Mouse (Mus musculus): ENCODE results near the gene Dctn1.

Gene Dctn1

DNA sequence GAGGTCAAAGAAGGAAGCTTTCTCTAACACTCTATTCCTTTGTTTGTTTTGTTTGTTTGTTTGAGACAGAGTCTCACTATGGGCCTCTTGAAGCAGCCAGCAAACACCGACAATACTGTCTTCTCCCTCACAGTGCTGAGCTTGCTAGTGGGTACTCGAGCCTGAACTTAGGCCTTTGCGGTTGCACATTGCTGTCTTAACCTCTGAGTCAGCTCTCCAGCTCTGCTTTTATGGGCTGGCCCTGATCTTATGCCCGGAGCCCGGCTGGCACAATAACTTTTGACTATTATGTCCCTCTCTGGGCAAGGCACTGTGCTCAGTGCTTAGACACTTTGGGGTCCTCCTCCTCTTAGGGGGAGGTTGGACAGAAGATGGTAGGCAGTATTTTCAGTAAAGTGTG is 4.2 kb downstream of the Dctn1 start:
- no peak for DNase-seq (ENCODE audit: low spot score)

DNA sequence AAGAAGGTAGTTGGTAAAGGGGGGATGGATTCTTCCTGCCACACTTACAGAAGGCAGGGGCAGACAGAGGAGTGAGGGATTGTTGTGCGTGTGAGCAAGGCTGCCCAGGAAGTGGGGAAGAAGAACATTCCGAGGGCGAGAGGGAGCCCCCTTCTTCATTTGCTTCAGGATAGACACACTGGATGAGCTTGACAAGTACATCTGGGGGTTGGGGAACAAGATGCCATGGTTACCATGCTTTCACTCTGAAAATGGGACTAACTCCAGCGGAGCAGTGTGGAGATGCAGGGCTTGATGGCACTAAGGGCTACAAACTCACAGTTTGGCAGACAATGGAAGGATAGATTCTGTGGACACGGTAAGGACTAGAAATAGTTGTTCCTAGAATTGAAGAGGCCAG is 5.3 kb downstream of the Dctn1 start:
- no peak for DNase-seq (ENCODE audit: low spot score)

DNA sequence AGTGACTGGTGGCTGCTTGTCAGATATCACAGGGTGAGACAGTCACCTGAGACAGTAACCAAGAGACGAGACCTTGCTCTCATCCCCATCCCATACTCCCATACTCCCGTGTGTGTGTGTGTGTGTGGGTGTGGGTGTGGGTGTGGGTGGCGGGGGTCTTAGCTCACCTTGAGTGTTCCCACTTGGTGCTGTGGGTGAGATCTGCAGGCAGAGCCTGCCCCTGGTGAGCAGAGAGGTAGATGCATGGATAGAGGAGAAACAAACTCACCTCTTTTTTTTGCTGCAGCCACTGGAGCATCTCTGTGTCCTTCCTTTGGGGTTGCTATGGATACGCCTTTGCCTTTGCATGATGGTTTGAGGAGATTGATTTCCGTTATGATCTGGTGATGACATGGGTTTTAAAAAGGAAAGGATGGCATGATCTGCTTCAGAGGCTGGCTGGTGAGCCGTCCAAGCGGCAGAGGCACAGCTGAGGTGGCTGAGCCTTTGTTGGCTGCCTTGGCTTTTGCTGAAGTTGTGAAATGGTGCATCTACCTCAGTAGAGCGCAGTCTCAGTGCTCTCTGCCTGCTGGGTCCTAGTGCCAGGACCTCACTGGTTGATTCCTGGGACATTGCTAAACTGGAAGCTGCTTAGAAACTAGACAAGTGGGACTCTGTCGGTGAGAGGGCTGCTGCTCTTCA is 6.7 kb downstream of the Dctn1 start:
- no peak for DNase-seq (ENCODE audit: low spot score)

DNA sequence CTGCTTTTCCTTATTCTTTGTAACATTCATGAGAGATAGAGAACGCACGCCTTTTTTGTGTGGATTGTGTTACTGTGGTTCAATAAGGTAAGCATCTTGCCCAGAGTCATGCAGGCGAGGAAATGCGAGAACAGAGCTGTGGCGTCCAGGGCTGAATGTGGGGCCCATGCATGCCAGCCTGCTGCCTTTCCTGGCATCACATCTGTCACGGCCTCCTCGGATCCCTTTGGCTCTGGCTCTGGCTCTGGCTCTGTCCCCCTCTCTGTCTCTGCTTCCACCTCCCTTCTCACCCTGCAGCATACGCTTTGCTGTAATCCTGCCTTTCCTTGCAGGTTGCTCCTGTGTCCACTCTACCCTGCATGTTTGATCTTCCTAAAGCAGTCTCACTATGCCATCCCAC is 10.3 kb downstream of the Dctn1 start:
- no peak for DNase-seq (ENCODE audit: low spot score)

DNA sequence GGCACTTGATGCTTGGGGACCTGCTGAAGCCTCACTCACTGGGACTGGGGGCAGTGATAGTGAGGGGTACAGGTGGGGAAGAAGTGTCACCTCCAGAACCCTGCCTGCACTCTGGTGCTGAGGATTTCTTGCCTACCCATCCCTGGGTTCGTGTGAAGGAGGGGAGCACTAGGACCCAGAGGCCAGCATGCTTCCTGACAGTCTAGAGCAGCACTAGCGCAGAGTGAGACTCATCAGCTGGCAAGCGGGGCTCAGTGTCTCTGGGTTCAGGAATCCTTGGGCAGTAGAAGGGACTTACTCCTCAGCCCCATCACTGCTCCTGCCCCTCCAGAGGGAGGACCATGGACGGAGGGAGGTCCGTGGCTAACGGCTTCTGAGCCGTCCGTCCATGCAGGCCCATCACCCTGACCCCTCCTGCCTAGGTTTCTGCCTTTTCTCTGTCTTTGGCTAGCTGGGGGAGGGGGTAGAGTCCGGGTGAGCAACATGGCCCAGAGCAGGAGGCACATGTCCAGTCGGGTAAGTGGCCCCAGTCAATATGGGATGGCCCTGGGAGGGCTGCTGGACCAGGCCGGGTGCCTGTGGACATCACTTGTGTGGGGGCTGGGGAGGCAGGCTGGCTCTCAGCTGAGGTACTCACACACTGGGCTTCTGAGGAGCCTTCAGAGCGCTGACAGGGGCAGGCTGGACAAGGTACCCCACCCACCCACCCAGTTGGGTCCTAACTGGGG is 13.8 kb downstream of the Dctn1 start:
- no peak for DNase-seq (ENCODE audit: low spot score)

DNA sequence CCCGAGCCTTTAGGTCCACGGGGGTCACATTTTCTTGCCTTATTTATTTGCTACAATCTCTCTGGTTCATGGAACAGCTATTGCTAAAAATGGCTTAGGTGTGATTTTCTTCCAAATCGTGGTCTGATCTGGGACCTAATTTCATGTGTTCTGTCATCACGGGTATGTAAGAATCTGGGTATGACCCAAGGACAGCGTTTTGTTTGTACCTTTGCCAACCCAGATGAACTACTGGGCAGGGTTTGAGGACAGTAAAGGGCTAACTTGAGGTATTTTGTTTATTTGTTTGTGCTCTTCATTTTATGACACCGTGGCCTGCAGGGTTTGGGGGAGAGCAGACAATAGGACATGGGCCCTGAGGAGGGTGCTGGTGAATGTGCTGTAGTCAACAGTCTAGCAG is 14.9 kb downstream of the Dctn1 start:
- no peak for DNase-seq (ENCODE audit: low spot score)

DNA sequence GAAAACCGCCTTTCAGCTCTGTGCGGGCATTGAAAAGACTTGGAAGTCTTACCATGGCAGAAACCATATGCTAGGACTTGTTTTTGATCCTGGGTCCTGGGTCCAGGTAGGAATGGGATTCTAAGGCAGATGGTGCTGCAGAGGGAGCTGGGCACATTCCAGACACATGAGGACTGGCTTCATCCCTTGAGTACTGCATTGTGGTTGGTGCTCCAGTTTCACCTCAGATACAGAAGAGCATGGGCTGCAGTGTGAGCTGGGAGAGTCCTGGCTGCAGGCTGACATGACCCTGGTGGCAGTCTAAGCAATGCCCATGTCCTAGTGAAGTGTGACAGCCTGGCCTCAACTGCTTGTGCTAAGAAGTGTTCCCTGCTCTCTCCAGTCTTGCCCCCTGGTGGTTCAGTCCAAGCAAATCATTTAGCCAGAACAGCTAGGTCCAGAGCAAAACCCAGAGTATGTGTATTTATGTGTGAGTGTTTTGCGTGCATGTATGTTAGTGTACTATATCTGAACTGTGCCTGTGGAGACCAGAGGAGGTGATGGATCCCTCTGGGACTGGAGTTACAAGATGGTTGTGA is 19.2 kb downstream of the Dctn1 start:
- DNase-seq (ENCODE audit: low spot score): no peak

DNA sequence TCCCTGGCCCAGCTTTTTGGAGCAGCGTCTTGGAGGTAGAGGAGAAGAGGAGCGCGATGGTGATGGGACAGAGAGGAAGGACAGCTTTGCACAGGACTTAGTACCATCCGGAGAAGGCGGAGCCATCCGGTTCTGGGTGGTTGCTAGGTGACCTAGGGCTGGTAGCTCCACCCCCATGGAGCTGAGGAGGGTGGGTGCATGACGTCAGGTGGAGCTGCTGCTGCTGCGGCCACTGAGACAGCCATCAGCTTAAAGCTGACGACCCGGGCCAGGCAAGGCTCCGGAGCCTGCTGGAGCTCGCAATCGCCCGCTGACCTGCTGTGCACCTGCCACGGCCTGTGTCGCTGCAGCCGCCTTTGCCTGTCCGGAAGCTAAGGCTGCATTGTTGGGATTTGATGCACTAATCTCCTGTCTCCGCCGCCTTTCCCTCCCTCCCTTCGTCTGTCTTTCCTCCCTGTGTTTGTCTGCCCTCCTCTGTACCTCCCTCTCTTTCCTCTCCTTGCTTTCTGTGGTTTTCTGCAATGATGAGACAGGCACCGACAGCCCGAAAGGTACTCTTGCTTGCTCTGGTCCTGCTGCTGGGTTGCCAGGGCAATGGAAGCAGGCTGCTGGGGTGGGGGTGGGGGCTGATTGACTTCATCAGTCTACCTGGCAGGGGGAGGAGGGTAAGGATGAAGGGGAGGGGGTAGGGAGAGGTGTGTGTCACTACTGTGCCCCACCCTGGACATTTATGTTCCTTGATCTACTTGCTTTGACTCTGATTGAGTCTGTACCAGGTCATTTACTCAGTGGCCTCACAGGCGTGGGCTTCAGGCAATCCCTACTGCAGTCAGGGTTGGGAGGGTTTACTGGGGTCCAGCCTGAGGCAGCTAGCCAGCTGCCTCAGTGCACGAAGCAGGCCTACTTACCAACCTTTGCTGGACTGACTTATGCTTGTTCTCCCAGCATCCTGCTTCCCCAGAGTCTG is 20.5 kb downstream of the Dctn1 start:
- DNase-seq (ENCODE audit: low spot score): no peak

DNA sequence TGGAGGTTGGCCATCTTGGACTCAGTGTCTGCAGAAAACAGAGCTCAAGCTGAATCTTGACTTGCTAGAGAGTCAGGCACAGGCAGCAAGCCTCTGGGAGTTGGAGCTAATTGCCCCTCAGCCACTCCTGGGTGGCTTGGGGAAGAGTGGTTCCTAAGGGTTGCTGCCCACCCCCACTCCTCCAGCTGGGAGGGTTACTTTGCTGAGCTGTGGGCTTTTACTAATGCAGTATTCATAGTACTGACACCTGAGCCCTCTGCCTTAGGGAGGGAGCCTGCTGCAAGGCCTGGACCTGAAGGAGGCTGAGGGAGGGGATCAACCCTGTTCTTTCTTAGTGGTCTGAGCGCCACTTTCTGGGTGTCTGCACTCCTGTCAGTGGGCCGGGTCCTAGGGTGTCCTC is 21.2 kb downstream of the Dctn1 start:
- DNase-seq (ENCODE audit: low spot score): no peak

DNA sequence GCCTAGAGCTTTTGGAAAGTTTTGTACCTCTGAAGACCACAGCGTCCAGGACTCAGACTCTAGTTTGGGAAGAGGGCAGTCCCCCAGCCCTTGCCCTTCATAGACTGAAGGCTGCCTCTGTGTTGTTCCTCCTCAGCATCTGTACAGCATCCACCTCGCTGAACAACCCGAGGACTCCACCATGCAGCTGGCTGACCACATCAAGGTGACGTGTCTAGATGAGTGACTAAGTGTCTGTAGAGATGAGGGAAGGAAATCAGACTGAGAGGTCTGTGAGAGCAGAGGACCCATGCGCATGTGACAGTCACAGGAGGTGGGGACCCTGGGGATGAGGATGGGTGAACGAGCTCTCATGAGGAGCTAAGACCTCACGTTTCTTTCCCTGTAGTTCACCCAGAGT is 27.9 kb downstream of the Dctn1 start:
- DNase-seq (ENCODE audit: low spot score): no peak

DNA sequence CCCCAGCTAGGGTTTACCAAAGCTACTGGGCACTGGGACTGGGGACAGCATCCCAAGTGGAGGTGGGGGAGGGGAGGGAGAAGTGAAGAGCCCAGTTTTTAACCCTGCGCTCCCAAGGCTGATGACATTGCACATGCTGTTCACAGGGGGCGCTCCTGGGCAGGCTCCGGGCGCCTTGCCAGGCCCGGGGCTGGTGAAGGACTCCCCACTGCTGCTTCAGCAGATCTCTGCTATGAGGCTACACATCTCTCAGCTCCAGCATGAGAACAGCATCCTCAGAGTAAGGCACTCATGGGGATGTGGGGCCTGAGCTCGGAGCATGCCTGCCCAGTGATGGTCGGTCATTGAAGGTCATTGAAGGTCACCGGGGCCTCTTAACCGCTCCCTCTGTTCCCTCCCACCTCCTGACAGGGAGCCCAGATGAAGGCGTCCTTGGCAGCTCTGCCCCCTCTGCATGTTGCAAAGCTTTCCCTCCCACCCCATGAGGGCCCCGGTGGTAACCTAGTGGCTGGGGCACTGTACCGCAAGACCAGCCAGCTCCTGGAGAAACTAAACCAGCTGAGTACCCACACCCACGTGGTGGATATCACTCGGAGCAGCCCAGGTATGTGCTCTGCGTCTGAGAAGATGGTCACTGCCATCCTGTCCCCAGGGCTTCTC is 31.8 kb downstream of the Dctn1 start:
- peak; percentile 71 for DNase-seq (ENCODE audit: low spot score)

DNA sequence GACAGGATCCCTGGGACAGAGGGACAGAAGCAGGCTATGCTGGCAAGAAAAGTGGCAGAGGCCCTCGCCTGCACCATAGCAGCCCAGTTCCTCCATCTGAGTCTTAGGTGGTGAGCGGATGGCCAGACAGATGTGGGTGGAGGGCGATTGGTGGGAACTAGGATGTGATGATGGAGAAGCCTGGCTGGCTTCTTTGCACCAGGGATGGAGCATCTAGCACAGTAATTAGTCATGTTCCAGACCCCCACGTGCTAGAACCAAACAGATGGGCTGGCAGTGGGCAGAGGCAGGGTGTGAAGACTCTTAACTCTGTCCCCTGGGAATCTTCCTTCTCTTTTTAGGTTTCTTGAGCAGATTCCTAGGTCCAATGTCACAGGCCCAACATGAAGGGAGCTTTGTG is 37.6 kb downstream of the Dctn1 start:
- no peak for DNase-seq (ENCODE audit: low spot score)

DNA sequence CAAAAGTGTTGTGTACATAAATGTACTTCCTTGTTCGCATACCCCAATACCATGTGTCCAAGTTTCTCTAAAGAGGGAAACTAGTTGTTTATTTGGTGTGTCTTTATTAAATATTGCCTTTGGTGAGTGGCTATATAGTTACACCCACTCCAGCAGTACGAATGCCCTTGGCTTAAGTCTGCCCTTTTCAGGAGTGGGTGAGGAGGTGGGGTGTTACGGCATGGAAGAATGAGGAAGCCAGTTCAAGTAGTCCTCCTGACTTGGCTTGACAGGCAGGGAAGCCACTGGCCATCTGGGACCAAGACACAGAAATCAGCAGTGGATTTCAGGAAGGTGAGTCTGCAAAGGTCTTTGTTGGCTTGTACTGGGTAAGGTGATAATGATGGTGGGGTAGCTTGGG is 40.1 kb downstream of the Dctn1 start:
- no peak for DNase-seq (ENCODE audit: low spot score)

DNA sequence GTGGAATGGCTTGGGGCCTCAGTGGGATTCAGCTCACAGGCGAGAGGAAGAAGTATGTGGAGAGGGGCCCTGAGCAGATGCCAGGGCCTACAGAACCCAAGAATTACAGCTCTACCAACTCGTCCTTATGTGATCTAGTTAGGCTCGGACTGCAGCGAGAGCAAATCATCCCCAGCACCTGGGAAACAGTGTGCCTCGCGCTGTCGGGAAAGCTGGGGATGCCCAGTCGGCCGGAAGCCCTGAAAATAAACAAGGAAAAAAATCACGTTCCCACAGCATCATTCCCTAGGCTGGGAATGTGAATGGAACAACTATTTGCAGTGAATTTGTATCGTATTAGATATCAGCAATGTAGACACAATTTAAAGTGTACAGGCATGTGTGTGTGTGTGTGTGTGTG is 40.6 kb downstream of the Dctn1 start:
- no peak for DNase-seq (ENCODE audit: low spot score)

DNA sequence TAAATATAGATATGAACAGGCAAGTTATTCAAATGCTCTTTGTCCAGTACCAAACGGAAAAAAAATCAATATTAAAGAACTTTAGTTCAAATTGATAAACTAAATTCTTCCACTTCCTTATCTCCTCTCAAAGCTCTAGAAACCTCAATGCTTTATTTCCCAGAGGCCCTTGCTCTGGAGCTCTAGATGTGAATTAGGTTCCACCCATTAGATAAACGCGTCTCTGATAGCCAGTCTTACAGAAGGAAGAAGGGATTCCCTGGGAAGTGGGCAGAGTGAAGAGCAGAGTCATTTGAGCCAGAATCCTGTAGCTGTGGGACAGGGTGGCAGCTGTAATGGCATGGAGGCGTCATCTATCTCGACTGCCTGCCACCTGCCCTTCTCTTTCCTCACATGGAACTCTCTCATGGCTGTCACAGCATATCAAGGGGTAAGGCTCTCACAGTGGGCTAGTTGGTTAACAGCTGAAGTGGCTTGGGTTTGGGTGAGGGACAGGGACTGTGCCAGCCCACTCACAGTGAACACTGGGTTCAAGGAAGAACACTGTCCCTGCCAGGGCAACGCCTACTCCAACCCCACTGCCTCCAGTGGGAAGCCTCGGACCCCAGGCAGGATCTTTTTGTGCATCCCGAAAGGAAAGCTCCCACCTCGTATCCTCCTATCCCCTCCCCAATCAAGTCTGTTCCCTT is 41.8 kb downstream of the Dctn1 start:
- no peak for DNase-seq (ENCODE audit: low spot score)

DNA sequence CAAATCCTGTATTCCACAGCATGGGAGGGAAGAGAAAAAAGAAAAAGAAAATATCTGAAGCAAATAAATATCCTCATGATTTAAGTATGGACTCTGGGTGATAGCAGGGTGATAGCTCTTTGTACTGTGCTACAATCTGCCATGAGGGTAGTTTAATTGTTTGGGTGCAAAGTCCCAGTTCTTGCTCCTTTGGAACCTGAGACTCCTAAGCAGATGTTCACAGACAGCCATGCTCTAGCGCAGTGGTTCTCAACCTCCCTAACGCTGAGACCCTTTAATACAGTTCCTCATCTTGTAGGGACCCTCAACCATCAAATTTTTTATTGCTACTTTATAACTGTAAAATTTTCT is 42.3 kb downstream of the Dctn1 start:
- DNase-seq (ENCODE audit: low spot score): no peak

DNA sequence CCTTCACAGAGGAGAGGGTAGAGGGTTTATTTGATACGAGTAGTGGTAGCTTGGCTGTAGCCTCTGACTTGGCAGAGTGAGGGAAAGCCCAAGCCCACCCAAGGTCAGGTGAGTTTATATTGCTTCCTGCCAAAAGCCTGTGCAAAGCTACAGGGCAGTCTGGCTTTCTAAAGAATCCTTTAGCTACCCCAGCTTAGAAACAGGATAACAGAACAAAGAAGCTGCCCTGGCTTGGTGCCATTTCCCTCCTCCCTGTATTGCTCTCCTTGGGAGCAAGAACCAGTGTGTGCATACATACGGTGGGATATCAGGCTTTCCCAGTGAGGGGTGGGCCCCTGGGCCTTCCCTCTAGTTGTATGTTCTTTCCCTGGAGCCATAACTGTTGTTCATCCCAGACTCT is 44.8 kb downstream of the Dctn1 start:
- DNase-seq (ENCODE audit: low spot score): no peak

DNA sequence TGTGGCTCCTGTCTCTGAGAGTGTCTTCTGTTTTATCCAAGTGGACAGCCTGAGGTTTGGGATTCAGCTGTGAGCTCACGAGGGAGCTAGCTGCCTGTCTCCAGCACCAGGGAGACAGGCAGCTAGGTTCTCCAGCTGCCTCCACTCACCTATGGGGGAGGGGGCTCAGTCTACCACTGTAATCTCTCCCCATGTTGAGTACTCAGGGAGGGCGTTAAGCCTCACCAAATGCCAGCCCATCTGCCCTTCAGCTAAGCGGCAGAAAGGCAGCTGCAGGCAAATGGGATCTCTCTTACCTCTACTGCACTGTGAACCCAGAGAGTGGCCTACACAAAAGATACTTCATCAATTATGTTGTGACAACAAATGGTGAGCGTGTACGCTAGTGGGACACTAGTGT is 45.8 kb downstream of the Dctn1 start:
- DNase-seq (ENCODE audit: low spot score): no peak

DNA sequence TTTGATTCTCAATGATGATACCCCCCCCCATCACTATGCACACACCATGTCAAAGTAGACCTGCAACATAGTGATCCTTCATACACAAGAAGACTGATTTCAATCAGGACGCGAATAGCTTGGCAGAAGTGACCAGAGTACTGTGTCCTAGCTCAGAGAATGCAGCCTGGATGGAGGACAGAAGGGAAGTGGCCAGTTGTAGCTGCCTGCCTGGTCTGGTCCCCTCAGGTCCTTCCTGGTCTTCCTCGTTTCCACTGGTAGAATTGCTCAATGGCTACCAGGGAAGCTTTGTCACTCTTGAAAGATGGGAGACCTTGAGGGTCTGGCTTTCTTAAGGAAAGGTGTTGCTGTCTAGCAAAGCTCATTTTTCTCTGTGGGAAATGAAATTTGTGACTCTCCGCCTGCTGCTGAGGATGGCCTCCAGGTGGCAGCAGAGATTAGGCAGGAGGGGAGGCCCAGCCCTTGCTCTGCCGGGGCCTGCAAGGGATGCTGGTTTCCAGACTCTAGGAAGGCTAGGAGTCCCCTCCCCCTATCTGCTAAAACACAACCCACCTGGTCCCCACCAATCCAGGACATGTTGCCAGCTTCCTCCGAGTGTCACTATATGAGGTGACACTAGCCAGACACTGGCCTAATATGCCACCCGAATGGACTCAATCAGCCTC is 49.4 kb downstream of the Dctn1 start:
- peak; percentile 31 for DNase-seq (ENCODE audit: low spot score)

DNA sequence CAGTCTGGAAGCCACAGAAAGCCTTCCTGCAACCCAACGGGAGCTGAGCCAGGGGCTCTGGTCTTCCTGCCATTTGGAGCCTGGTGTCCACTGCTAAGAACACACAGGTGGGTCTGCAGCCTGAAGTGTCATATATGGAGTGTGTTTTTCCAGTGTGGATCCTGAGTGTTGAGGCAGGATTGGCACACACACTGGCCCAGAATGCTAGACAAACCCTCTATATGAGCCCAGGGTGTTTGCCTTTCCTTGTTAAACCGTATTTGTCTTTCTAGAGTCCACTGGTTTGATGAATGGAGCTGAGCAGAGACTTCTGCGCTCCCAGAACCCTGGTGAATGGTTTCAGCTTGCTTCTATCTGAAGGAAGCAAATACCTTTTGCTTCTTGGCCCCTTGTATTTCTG is 54.1 kb downstream of the Dctn1 start, which contains the start of gene Slc4a5:
TSS of gene Slc4a5 (plus strand) at position 15 of the 400 bp plus-strand sequence.
- no peak for DNase-seq (ENCODE audit: low spot score)

DNA sequence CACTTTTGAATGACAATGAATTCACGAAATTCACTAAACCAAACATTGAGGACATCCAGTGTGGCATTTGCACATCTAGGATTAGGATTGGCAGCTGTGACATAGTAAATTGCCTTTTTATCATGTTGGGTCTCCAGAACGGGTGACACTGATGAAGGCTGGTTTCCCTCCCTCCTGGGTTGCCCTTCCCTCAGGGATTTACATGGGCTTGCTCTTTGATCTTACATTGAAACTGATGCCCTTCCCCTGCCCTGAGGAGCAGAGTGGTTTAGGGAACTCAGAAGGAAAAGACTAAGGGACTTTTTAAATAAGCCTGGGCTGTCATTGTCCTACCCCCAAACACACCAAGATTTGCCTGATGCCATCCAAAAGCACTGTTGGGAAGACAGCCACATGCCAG is 65.8 kb downstream of the Dctn1 start:
- no peak for DNase-seq (ENCODE audit: low spot score)

All from ovary, adult 18-20 months (tissue).